Comparison of ENCODE assay signal across 32 mouse cellular contexts in genomic region chr12:28775120-28775519, GRCm38 (mm10). TPM values are rescaled to one million over a fixed set of nuclear protein-coding genes. Genes with fewer than 3 reads are reported as not detected.
DNase-seq lines count a peak whose midpoint lies in the region; ATAC-seq and TF ChIP-seq lines count a peak whose summit lies in the region.
"Had no signal": no experiment of that assay in that cellular context is flagged by ENCODE, and none has a peak within 500 bp of the region (broad histone marks: within the 10 kb centered on the region; RNA-seq: fewer than 3 reads in every experiment).

No protein-coding gene starts in this region.

- H3K27ac ChIP-seq in forebrain, embryonic 13.5 days = peak overlapping the region; percentile 22; the same call in 1 of the 2 replicates
- H3K27ac ChIP-seq in forebrain, embryonic 10.5 days = no peak overlapping the region
- 0 out of 2 replicates have a peak overlapping the region, but pooled peaks have one; percentile 33 for H3K27ac ChIP-seq in neural tube, embryonic 13.5 days (replicated peaks)
- H3K27ac ChIP-seq in midbrain, embryonic 12.5 days (replicated peaks) = 0 out of 2 replicates have a peak overlapping the region, but pooled peaks have one; percentile 39
- H3K27ac ChIP-seq in midbrain, postnatal 0 days (ENCODE audit: low read depth, low read length) = peak overlapping the region; percentile 26; the same call in 1 of the 2 replicates
- H3K27ac ChIP-seq: gastrocnemius, adult 2 months; kidney, embryonic 15.5 days; liver, embryonic 14.5 days; macrophage; neural tube, embryonic 12.5 days had no signal

- no peak overlapping the region for H3K9ac ChIP-seq in forebrain, embryonic 13.5 days
- no peak overlapping the region for H3K9ac ChIP-seq in neural tube, embryonic 13.5 days
- H3K9ac ChIP-seq in midbrain, embryonic 12.5 days (replicated peaks) = no peak overlapping the region
- H3K9ac ChIP-seq in midbrain, postnatal 0 days (replicated peaks; ENCODE audit: low read length, poor library complexity, severe bottlenecking) = no peak overlapping the region
- H3K9ac ChIP-seq: hindbrain, embryonic 14.5 days; kidney, embryonic 15.5 days; liver, embryonic 14.5 days; neural tube, embryonic 12.5 days had no signal

- no peaks in the 10 kb centered on the region for H3K9me3 ChIP-seq in forebrain, embryonic 13.5 days (replicated peaks)
- no peaks in the 10 kb centered on the region for H3K9me3 ChIP-seq in forebrain, embryonic 10.5 days
- H3K9me3 ChIP-seq in neural tube, embryonic 13.5 days = no peaks in the 10 kb centered on the region
- H3K9me3 ChIP-seq in midbrain, embryonic 12.5 days = no peaks in the 10 kb centered on the region
- no peaks in the 10 kb centered on the region for H3K9me3 ChIP-seq in midbrain, postnatal 0 days (ENCODE audit: low read length)
- H3K9me3 ChIP-seq: G1E; kidney, embryonic 15.5 days; neural tube, embryonic 12.5 days had no signal

- no peak for DNase-seq in forebrain, embryonic 10.5 days (ENCODE audit: extremely low spot score, low spot score)
- no peak for DNase-seq in neural tube, embryonic 10.5 days (ENCODE audit: extremely low spot score, low spot score)
- DNase-seq in midbrain, postnatal 0 days (ENCODE audit: low spot score) = no peak
- no peak for DNase-seq in cerebellum, adult 11-12 months
- DNase-seq: adrenal gland, postnatal 25 days; cerebellum, adult 2 months; cerebellum, postnatal 14 days; gastrocnemius, adult 2 months; gastrocnemius, postnatal 36 days; heart, adult 18-20 months; heart, postnatal 36 days; kidney, adult 18-20 months; kidney, postnatal 25 days; liver; lung, adult 2 months; lung, postnatal 10 days; right cerebral cortex, adult 18-20 months; right cerebral cortex, postnatal 4 days; thymus, adult 2 months; thymus, postnatal 4 days had no signal

- peaks cover 7% of the 10 kb centered on the region; the same call in 1 of the 2 replicates for H3K36me3 ChIP-seq in forebrain, embryonic 13.5 days (ENCODE audit: poor library complexity, severe bottlenecking)
- H3K36me3 ChIP-seq in forebrain, embryonic 10.5 days (replicated peaks) = peaks cover 6% of the 10 kb centered on the region; the same call in 1 of the 2 replicates
- peaks cover 14% of the 10 kb centered on the region; the same call in 1 of the 2 replicates for H3K36me3 ChIP-seq in neural tube, embryonic 13.5 days
- H3K36me3 ChIP-seq in midbrain, embryonic 12.5 days = peaks cover 3% of the 10 kb centered on the region; the same call in 1 of the 2 replicates
- peaks cover 7% of the 10 kb centered on the region; the same call in 1 of the 2 replicates for H3K36me3 ChIP-seq in midbrain, postnatal 0 days (ENCODE audit: insufficient read depth, low read length)
- H3K36me3 ChIP-seq: kidney, embryonic 15.5 days had no signal

- no peak overlapping the region for H3K4me2 ChIP-seq in forebrain, embryonic 13.5 days
- H3K4me2 ChIP-seq in neural tube, embryonic 13.5 days = no peak overlapping the region
- no peak overlapping the region for H3K4me2 ChIP-seq in midbrain, embryonic 12.5 days (replicated peaks)
- no peak overlapping the region for H3K4me2 ChIP-seq in midbrain, postnatal 0 days (ENCODE audit: low read depth, low read length, poor library complexity, severe bottlenecking)
- H3K4me2 ChIP-seq: heart, embryonic 11.5 days; hindbrain, embryonic 14.5 days; kidney, embryonic 15.5 days; neural tube, embryonic 12.5 days had no signal

- no peak for ATAC-seq in forebrain, embryonic 13.5 days
- no peak for ATAC-seq in neural tube, embryonic 13.5 days (ENCODE audit: low read depth)
- ATAC-seq in midbrain, embryonic 12.5 days (ENCODE audit: low FRiP score, low read depth) = no peak
- no peak for ATAC-seq in midbrain, postnatal 0 days (ENCODE audit: low FRiP score)
- ATAC-seq: forebrain, embryonic 16.5 days; Patski had no signal

- H3K27me3 ChIP-seq in forebrain, embryonic 13.5 days = no peaks in the 10 kb centered on the region
- H3K27me3 ChIP-seq in forebrain, embryonic 10.5 days (ENCODE audit: poor library complexity, severe bottlenecking) = no peaks in the 10 kb centered on the region
- H3K27me3 ChIP-seq in neural tube, embryonic 13.5 days = no peaks in the 10 kb centered on the region
- no peaks in the 10 kb centered on the region for H3K27me3 ChIP-seq in midbrain, embryonic 12.5 days
- H3K27me3 ChIP-seq in midbrain, postnatal 0 days (ENCODE audit: insufficient read depth, low read length) = no peaks in the 10 kb centered on the region
- H3K27me3 ChIP-seq: kidney, embryonic 15.5 days; neural tube, embryonic 12.5 days; Patski had no signal

- H3K4me1 ChIP-seq in forebrain, embryonic 13.5 days = peaks cover 16% of the 10 kb centered on the region
- H3K4me1 ChIP-seq in forebrain, embryonic 10.5 days = peaks cover 17% of the 10 kb centered on the region
- H3K4me1 ChIP-seq in neural tube, embryonic 13.5 days (replicated peaks) = peaks cover 31% of the 10 kb centered on the region
- H3K4me1 ChIP-seq in midbrain, embryonic 12.5 days = peaks cover 12% of the 10 kb centered on the region; the same call in 1 of the 2 replicates
- no peaks in the 10 kb centered on the region; the same call in 1 of the 2 replicates for H3K4me1 ChIP-seq in midbrain, postnatal 0 days (ENCODE audit: insufficient read depth, low read length)
- H3K4me1 ChIP-seq: kidney, embryonic 15.5 days had no signal

- TF ChIP-seq CTCF in midbrain, postnatal 0 days (IDR thresholded peaks at IDR 0.05) = no peak

- H3K4me3 ChIP-seq in forebrain, embryonic 13.5 days = no peak overlapping the region
- no peak overlapping the region for H3K4me3 ChIP-seq in forebrain, embryonic 10.5 days
- no peak overlapping the region for H3K4me3 ChIP-seq in neural tube, embryonic 13.5 days
- no peak overlapping the region for H3K4me3 ChIP-seq in midbrain, embryonic 12.5 days
- H3K4me3 ChIP-seq in midbrain, postnatal 0 days (ENCODE audit: low read depth, low read length) = no peak overlapping the region
- H3K4me3 ChIP-seq: gastrocnemius, adult 2 months; kidney, embryonic 15.5 days; neural tube, embryonic 12.5 days had no signal

- 17% methylated on average over 8 of the region's 8 CpGs for WGBS in forebrain, embryonic 13.5 days
- WGBS in forebrain, embryonic 10.5 days = 46% methylated on average over 8 of the region's 8 CpGs
- 27% methylated on average over 8 of the region's 8 CpGs for WGBS in neural tube, embryonic 13.5 days
- WGBS in midbrain, embryonic 12.5 days = 41% methylated on average over 8 of the region's 8 CpGs
- 20% methylated on average over 8 of the region's 8 CpGs for WGBS in midbrain, postnatal 0 days

RNA-seq across cellular contexts. Expression of gene Eipr1, which starts 23.5 kb away (rescaled TPM):
- polyA plus RNA-seq in forebrain, embryonic 13.5 days (2015; fragmentation: Nextera tagmentation; extraction: Ambion mirVana) = 56.6 and 66.1 TPM in 2 replicates
- polyA plus RNA-seq in forebrain, embryonic 10.5 days (2016; fragmentation: Nextera tagmentation; extraction: Ambion mirVana) = 39.0 and 40.5 TPM in 2 replicates
- polyA plus RNA-seq in neural tube, embryonic 13.5 days (2015; fragmentation: Nextera tagmentation; extraction: Ambion mirVana) = 59.9 and 69.6 TPM in 2 replicates
- 53.6 and 55.0 TPM in 2 replicates for polyA plus RNA-seq in midbrain, embryonic 12.5 days (2016; fragmentation: Nextera tagmentation; extraction: Ambion mirVana)
- 57.4 and 62.2 TPM in 2 replicates for total RNA-seq in midbrain, postnatal 0 days (2014; rRNA removed)
- polyA plus RNA-seq in midbrain, postnatal 0 days (2015; fragmentation: Nextera tagmentation; extraction: Ambion mirVana) = 59.6 and 66.4 TPM in 2 replicates

RNA-seq across cellular contexts. Expression of gene Trappc12, which starts 24.8 kb away (rescaled TPM):
- 37.8 and 42.9 TPM in 2 replicates for polyA plus RNA-seq in forebrain, embryonic 13.5 days (2015; fragmentation: Nextera tagmentation; extraction: Ambion mirVana)
- polyA plus RNA-seq in forebrain, embryonic 10.5 days (2016; fragmentation: Nextera tagmentation; extraction: Ambion mirVana) = 33.5 and 36.9 TPM in 2 replicates
- polyA plus RNA-seq in neural tube, embryonic 13.5 days (2015; fragmentation: Nextera tagmentation; extraction: Ambion mirVana) = 36.5 and 40.5 TPM in 2 replicates
- polyA plus RNA-seq in midbrain, embryonic 12.5 days (2016; fragmentation: Nextera tagmentation; extraction: Ambion mirVana) = 42.1 and 45.8 TPM in 2 replicates
- total RNA-seq in midbrain, postnatal 0 days (2014; rRNA removed) = 53.2 and 54.4 TPM in 2 replicates
- polyA plus RNA-seq in midbrain, postnatal 0 days (2015; fragmentation: Nextera tagmentation; extraction: Ambion mirVana) = 37.9 and 38.8 TPM in 2 replicates
